Mouse (Mus musculus): ENCODE results near the gene Epb41l2. TPM values are rescaled to one million over a fixed set of nuclear protein-coding genes. Genes with fewer than 3 reads are reported as not detected.

Epb41l2 gene
- polyA plus RNA-seq, 3 experiments from 2014 or later: 14.8 to 20.7 (median 18.3) TPM

DNA sequence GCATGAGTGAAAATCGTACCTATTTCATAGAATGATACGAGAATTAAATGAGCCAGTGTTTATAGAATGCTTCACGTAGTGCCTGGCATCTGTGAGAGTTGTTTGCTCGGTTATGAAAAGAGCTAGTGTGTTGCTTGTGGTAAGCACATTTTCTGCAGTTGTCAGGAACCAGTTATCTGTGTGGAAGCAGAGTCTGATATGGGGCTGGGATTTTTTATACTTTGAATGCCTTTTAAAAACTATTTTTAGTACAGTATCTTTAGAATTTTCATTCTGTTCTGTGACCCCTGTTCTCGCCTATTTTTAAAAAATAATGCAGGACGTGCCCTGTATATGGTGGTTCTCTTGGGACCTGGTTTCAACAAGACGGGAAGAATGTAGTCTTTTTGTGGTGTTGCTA is 6.1 kb downstream of the Epb41l2 start:
- ATAC-seq: no peak

DNA sequence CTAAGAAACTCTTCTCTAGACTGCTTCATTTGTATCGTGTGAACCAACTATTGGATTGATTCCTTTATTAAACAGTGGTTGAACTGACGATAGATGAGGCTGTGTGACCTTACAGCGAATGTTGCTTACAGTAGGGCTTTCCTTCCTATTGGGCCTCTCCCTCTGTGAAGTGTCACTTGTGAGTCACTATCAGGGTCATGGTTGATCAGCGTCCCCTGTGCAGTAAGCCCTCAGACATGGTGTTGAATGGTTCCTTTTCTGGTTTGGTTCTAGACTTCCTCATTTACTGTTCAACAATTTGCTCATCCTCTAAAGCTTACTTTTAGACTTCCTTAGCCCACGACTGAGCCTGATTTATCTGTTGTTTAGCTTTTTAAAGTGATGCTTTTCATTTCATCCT is 7.1 kb downstream of the Epb41l2 start:
- peak; percentile 30 for ATAC-seq

- no peak for ATAC-seq
Observed at GRCm38 (mm10) chr10:25368928-25369327, 9.3 kb downstream of the Epb41l2 start.

GRCm38 (mm10) chr10:25369691-25370090 is 10.1 kb downstream of the Epb41l2 start:
- no peak for ATAC-seq

GRCm38 (mm10) chr10:25371336-25371735 is 11.7 kb downstream of the Epb41l2 start:
- no peak for ATAC-seq

DNA sequence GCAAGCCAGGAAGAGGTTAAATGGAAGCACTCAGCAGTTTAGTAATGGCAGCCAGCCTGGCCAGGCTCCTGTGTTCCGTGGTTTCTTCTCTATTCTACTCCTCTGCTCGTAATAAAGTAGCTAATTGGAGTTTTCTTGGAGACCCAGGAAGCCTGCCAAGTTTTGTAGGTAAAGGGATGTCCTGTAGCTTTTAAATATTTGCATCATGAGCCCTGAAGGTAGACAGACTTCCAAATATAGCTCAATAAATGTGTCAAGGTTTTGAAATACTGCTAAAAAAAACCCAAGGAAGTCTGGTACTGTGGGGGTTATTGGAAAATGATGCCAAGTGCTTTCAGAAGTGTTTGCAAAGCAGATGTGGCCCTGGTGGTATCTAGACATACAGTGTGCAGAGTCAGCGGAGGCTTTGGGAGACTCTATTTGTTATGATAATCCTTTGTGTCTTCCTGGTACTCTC is 12.3 kb downstream of the Epb41l2 start:
- no peak for ATAC-seq

- ATAC-seq: no peak
Observed at GRCm38 (mm10) chr10:25372510-25373148, 13.0 kb downstream of the Epb41l2 start.

- no peak for ATAC-seq
Observed at GRCm38 (mm10) chr10:25375036-25375435, 15.4 kb downstream of the Epb41l2 start.

DNA sequence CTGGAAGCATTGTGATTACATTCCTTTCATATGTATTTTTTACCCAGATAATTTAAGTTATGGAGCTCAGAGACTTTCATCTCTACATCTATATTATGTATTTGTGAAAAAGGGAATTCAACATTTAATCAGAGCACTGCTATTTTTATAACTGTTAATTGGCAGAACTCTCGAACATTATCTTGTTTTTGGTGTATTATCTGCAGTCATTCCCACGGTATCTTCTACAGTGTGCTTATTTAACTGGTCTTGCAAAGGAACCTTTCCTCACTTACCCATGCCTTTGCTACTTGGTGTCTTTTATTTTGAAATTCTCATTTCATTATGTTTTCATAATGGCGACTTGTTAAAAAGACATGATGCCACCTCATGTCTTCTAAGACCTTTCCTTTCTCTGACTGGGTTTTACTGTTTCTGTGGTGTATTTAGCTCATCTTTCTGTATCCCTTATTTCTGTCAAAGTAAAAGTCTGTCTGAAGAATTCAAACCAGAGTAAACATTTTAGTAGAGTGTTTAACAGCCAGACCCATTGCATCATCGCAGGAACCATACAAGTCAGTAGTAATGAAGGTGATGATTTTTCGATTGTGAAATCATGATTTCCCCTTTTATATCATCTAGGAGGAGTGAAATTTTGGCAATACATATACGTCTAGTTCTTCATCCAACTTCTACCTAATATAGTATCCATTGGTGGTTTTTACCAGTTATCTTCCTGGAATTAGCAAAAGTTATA is 21.3 kb downstream of the Epb41l2 start:
- ATAC-seq: no peak

- no peak for ATAC-seq
Observed at GRCm38 (mm10) chr10:25381951-25382350, 22.4 kb downstream of the Epb41l2 start.

DNA sequence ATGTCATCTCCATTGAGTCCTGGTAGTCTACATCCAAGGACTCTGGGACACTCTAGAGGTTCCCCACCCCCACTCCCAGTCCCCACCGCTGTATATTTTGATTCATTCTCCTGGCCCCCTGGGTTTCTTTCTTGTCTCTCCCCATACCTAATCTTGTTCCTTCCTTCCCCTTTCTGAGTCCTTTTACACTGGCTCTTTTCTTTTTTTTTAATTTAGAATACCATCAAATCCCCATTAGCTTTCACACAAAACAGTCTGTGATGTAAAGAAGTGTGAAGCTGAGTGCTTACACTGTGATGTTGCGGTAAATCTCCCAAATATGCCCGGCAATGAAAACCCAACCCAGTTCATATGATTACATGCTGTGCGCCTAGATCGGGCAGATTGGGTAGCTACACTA is 23.6 kb downstream of the Epb41l2 start:
- ATAC-seq: no peak

DNA sequence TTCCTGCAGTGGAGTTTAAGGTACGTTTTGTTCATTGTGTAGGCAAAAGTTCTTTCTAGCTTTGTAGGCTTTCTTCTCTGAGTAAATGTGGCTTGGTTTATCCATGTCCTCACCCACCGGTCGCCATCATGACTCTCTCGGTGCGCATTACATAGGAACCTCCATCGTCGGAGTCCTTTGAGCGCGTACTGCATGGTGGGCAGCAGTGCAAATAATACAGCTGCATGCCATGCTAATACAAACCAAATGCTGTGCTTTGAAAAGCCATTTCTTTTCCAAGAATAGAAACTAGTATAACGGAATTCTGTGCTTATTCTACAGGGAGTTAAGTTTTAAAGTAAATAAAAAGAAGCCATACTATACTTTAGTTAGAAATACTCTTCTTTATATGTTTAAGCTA is 24.8 kb downstream of the Epb41l2 start:
- ATAC-seq: no peak

- no peak for ATAC-seq
Observed at GRCm38 (mm10) chr10:25385811-25386580, 26.4 kb downstream of the Epb41l2 start.

DNA sequence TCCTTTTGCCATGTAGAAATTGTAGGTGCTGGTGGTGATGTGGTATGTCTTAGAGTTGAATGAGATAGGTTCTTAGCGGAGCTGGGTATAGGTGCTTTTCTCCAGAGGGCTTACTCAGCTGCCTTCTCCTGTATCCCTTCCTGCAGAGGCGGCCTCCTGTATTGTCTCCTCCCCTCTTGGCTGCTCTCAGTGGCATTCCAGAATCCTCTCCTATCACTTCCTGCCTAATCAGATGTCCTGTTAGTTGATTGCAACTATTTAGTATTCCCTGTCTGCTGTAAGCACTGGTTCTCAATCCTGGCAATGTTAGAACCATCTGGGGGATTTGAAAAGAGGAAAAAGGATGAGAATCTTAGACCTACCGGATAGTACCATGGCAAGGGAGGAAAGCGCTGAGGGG is 27.3 kb downstream of the Epb41l2 start:
- no peak for ATAC-seq

DNA sequence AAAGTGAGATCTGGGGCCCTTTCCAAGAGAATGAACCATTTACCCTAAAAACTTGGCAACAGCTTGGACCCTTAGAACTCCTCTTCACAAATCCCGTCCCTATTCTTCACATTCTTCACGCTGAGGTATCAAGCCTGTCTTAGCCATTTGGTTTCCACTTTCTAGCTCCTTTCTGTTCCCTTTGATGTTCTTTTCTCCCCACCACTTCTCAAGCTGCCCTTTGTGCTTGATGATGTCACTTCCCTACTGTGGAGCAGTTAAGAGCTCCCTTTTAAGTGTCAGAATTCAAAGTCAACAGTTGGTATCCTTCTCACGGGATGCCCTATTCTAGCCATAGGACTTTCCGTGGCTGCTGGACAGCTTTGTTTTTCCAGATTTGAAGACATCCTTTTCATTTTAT is 27.7 kb downstream of the Epb41l2 start:
- peak; percentile 92 for ATAC-seq

GRCm38 (mm10) chr10:25392786-25393185 is 33.2 kb downstream of the Epb41l2 start:
- ATAC-seq: no peak

GRCm38 (mm10) chr10:25393721-25394120 is 34.1 kb downstream of the Epb41l2 start:
- ATAC-seq: no peak

DNA sequence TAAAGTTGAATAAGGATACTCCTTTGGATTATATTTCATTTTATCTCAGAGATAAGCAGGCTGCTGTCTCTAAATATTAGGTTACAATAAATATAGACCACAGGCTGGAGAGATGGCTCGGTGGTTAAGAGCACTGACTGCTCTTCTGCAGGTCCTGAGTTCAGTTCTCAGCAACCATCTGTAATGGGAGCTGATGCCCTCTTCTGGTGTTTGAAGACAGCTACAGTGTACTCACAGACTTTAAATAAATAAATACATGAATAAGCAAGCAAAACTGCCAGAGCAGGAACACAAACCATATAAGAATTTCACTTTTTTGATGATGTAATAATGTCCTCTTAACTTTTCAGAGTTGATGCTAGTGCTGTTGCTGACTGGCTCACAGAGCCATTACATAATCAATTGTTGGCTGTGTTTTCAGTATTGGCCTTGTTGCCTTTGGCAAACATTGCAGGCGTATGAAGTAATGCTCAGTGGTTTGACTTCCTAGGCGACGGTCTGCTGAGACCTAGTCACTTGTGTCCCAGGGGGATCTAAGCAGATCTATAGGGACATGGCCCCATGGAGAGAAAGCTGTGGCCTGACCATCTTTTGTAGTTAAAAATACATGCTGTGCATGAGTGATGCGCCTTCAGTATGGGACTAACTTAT is 35.8 kb downstream of the Epb41l2 start:
- ATAC-seq: no peak

- ATAC-seq: no peak
Observed at GRCm38 (mm10) chr10:25396859-25397258, 37.3 kb downstream of the Epb41l2 start.

DNA sequence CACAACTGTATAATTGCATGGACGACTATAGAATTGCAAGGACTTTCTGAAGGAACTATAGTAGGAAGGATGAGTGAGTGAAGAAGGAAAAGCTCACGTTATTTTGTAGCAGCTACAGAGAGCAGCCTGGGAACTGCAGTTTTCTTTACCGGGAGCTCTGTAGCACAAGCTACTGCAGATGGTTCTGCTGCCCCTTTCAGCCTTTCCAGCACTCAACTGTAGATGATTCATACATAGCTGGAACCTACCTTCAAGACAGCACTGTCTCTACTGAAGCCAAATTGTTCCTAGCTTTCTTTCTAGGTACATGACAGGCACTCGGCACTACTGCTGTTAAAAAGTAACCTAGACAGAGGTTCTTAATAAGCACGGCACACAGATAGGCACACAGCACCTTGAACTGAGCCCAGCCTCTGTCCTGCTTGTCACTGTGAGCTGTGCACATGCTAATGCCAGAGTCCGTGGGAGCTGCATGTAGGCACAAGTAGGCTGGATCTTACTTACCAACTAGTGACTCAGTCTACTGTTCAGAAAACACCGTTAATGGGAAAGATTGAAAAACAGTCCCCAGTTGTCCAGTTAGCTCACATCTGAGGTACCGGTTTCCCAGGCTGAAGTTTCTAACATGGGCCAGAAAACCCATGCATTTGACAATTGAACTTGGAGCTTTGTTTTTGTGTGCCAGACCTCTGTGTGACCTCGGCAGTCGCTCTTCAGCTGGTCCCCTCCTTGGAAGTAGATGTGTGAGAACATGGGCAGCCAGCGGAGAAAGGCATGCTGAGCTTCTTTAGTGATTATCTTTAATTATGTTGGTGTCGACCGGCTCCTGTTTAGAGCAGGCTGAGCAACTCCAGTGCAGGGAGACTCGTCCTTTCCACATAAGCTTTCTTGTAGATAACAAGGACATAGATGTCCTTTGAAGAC is 38.4 kb downstream of the Epb41l2 start:
- ATAC-seq: no peak

DNA sequence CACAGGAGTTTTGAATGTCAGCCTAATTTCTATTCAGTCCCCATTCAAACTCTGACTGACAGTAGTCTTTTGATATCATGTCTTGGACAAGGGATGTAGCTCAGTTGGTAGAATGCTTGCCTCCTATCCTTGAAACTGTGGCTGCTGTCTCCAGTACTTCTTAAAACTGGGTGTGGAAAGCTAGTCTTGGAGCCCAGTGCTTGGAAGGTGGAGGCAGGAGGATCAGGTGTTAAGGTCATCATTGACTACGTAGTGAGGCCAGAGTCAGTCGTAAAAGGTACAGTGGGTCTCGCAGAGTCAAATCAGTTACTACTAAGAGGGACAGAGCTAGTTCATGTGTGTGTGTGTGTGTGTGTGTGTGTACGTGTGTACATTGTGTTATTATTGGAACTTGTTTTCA is 39.4 kb downstream of the Epb41l2 start:
- ATAC-seq: no peak

GRCm38 (mm10) chr10:25400076-25400475 is 40.5 kb downstream of the Epb41l2 start:
- no peak for ATAC-seq

Measured in inflammation-experienced regulatory T-cells, adult 6 months (primary cell).